Mouse (Mus musculus) liver, postnatal 0 days (tissue): Measurements from ENCODE around the gene Olfr1377.

Experiments
- CTCF ChIP-seq: sonication (generic); IDR thresholded peaks from 2 replicates; pipeline ENCODE4 v1.5.1; 2016; ENCODE audit warnings: antibody characterized with exemption, low read depth
- EP300 ChIP-seq: IDR thresholded peaks from 2 replicates; pipeline ENCODE4 v1.6.1; 2016; ENCODE audit warnings: antibody characterized with exemption, low read depth, mild to moderate bottlenecking

DNA sequence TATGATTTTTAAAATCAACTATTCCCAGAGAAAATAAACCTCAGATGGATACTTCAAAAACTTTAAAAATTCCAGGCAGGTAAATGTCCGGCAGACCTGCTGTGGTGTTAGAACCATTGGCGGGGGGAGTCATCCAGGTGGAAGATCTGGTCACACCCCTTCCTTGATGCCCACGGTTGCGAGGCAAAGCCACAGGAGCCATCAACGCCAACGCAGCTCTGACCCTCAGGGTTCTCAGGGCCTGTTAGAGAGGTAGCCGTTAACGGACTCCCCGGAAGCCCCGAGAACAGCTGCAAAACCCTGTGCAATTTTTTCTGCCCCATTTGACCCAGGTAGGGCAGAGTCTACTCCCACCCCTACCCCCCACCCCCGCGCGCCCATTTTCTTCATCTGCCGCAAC is 38.3 kb upstream of the Olfr1377 start, which contains the start of gene 4933414I15Rik:
- TF ChIP-seq CTCF (no peak), EP300 (no peak)
